Mouse (Mus musculus): Measurements from ENCODE around the gene Doc2g. TPM values are rescaled to one million over a fixed set of nuclear protein-coding genes. Genes with fewer than 3 reads are reported as not detected.
"Not testable (repeated sequence)": the region's sequence is repeated elsewhere in the genome, so short reads cannot be mapped to it uniquely, and the experiment has no call there.

Gene Doc2g
- 3.6 and 5.2 TPM in 2 replicates for polyA plus RNA-seq (2016; fragmentation: Nextera tagmentation; extraction: Ambion mirVana)

DNA sequence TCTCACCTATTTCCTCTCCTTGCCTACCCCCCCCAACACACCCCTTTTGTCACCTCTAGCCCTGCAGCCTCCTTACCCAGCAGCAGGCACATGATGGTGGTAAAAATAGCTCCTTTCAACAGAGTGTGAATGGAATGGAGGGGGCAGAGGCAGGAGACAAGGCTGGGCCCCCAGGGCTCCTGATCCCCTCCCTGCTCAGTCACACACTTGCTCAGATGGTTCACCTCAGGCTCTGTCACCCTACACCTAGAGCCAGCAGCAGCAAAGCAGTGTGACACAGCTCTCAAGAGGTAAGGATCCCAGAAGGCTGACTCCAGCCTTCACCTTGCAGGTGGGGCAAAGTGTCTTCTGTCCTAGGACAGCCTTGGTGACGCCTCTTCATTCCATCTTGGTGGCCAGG lies at the start of gene Doc2g:
TSS of gene Doc2g (plus strand) at position 202 of the 400 bp plus-strand sequence.
- Histone ChIP-seq H3K36me3 (peaks cover 30% of the 10 kb centered on the region), H3K4me1 (peaks cover 15% of the 10 kb centered on the region), H3K9ac (replicated peaks) (no peak within 1 kb of the TSS), H3K27me3 (peaks cover 16% of the 10 kb centered on the region; the same call in 1 of the 2 replicates), H3K4me2 (replicated peaks) (no peak within 1 kb of the TSS), H3K27ac (replicated peaks) (no peak within 1 kb of the TSS), H3K9me3 (no peaks in the 10 kb centered on the region), H3K4me3 (no peak within 1 kb of the TSS)
- WGBS: 81% methylated on average over 1 of the region's 1 CpGs
- ATAC-seq (ENCODE audit: low FRiP score, low read depth): no peak

GRCm38 (mm10) chr19:3955033-3955432 lies 48.1 kb upstream of the Doc2g start:
- Histone ChIP-seq H3K4me3 (no peak overlapping the region), H3K4me1 (no peaks in the 10 kb centered on the region), H3K36me3 (no peaks in the 10 kb centered on the region), H3K9me3 (no peaks in the 10 kb centered on the region), H3K9ac (replicated peaks) (no peak overlapping the region), H3K27me3 (no peaks in the 10 kb centered on the region), H3K4me2 (replicated peaks) (no peak overlapping the region), H3K27ac (replicated peaks) (no peak overlapping the region)
- no peak for ATAC-seq (ENCODE audit: low FRiP score, low read depth)
- 84% methylated on average over 3 of the region's 3 CpGs for WGBS

DNA sequence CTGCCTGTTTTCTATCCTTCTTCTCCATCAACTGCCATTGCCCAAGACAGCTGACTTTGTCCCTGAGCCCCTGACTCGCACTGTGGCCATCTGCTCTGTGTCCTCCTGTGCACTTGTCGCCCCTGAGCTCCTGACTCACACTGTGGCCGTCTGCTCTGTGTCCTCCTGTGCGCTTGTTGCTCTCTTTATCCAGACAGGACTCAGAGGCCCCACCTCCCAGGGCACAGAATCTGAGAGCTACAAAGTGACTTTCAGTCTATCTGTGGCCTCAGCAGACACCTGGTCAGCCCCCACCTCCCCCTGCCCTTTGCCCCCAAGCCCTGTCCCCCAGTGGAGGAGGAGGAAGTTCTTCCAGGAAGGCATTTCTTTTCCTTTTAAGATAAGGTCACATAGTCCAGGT lies 47.3 kb upstream of the Doc2g start:
- H3K27ac ChIP-seq (replicated peaks): no peak overlapping the region
- 53% methylated on average over 4 of the region's 4 CpGs for WGBS

GRCm38 (mm10) chr19:3957296-3958036 lies 45.6 kb upstream of the Doc2g start:
- H3K27ac ChIP-seq (replicated peaks); ATAC-seq (ENCODE audit: low FRiP score, low read depth): not testable (repeated sequence)

More for the DNA sequence above, 47.3 kb upstream of the Doc2g start:
- no peak overlapping the region for H3K4me2 ChIP-seq (replicated peaks)
- H3K9me3 ChIP-seq: no peaks in the 10 kb centered on the region
- ATAC-seq (ENCODE audit: low FRiP score, low read depth): no peak
- H3K27me3 ChIP-seq: no peaks in the 10 kb centered on the region
- no peak overlapping the region for H3K9ac ChIP-seq (replicated peaks)
- H3K36me3 ChIP-seq: no peaks in the 10 kb centered on the region
- no peaks in the 10 kb centered on the region for H3K4me1 ChIP-seq
- no peak overlapping the region for H3K4me3 ChIP-seq

GRCm38 (mm10) chr19:3958470-3958869 lies 44.6 kb upstream of the Doc2g start, which contains the start of gene Aldh3b3:
Gene Aldh3b3 (plus strand): TSS chr19:3958645.
- no peak within 1 kb of the TSS for H3K4me3 ChIP-seq
- H3K4me2 ChIP-seq (replicated peaks): no peak within 1 kb of the TSS
- H3K27me3 ChIP-seq: no peaks in the 10 kb centered on the region
- H3K36me3 ChIP-seq: no peaks in the 10 kb centered on the region
- no peak within 1 kb of the TSS for H3K27ac ChIP-seq (replicated peaks)
- ATAC-seq (ENCODE audit: low FRiP score, low read depth): no peak
- WGBS: 79% methylated on average over 4 of the region's 4 CpGs
- no peaks in the 10 kb centered on the region for H3K9me3 ChIP-seq
- no peak within 1 kb of the TSS for H3K9ac ChIP-seq (replicated peaks)
- no peaks in the 10 kb centered on the region for H3K4me1 ChIP-seq

More at GRCm38 (mm10) chr19:3957296-3958036, 45.6 kb upstream of the Doc2g start:
- H3K9me3 ChIP-seq; H3K9ac ChIP-seq (replicated peaks); H3K27me3 ChIP-seq; H3K36me3 ChIP-seq; H3K4me2 ChIP-seq (replicated peaks); H3K4me1 ChIP-seq; H3K4me3 ChIP-seq: not testable (repeated sequence)
- 79% methylated on average over 5 of the region's 5 CpGs for WGBS

DNA sequence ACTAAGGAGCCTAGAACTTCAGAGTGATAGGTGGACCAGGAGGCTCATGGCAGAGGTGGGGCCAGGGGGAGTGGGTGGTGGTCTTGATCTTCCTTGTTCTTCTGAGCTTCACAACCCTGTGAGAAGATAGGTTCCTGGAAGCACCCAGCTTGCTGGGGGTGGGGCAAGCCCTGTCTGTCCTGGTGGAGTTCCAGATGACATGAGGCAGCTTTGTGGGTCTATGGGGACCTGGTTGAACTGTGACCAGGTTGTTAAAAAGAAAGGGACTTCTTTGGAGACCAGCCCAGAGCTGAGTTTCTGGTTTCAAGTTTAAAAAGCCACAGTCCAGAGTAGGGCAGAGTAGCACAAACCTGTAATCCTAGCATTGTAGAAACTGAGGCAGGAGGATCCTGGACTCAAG lies 44.1 kb upstream of the Doc2g start:
- no peak overlapping the region for H3K4me3 ChIP-seq
- no peak overlapping the region for H3K9ac ChIP-seq (replicated peaks)
- no peak for ATAC-seq (ENCODE audit: low FRiP score, low read depth)
- no peaks in the 10 kb centered on the region for H3K36me3 ChIP-seq
- H3K9me3 ChIP-seq: no peaks in the 10 kb centered on the region
- no peak overlapping the region for H3K27ac ChIP-seq (replicated peaks)
- no peaks in the 10 kb centered on the region for H3K27me3 ChIP-seq
- H3K4me1 ChIP-seq: no peaks in the 10 kb centered on the region
- no peak overlapping the region for H3K4me2 ChIP-seq (replicated peaks)

- no peak overlapping the region for H3K4me2 ChIP-seq (replicated peaks)
- H3K4me3 ChIP-seq: no peak overlapping the region
- WGBS: 84% methylated on average over 5 of the region's 5 CpGs
- H3K9ac ChIP-seq (replicated peaks): no peak overlapping the region
- no peaks in the 10 kb centered on the region for H3K36me3 ChIP-seq
- H3K4me1 ChIP-seq: no peaks in the 10 kb centered on the region
- H3K27ac ChIP-seq (replicated peaks): no peak overlapping the region
- ATAC-seq (ENCODE audit: low FRiP score, low read depth): no peak
- H3K27me3 ChIP-seq: no peaks in the 10 kb centered on the region
- no peaks in the 10 kb centered on the region for H3K9me3 ChIP-seq
These were observed 42.9 kb upstream of the Doc2g start for GRCm38 (mm10) chr19:3960211-3960610.

DNA sequence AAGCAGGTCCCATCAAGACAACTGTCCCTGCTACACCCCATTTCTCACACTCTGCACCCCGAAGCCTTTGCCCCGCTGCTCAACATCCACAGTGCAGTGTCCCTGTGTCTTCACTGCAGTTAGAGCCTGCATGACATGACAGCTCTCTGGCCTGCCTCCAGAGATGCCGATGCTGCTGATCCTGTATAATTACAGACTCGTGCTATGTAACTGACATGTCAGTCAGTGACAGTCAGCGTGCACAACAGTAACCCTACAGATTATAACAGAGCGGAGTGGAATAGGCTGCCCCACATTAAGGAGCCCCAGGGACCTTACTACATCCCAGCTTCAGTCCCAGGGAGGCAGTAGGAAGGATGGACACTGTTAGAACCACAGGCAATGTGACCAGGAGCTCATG lies 41.3 kb upstream of the Doc2g start:
- not testable (repeated sequence) for H3K9ac ChIP-seq (replicated peaks); H3K4me1 ChIP-seq; H3K27me3 ChIP-seq; H3K36me3 ChIP-seq; ATAC-seq (ENCODE audit: low FRiP score, low read depth); H3K4me2 ChIP-seq (replicated peaks); H3K27ac ChIP-seq (replicated peaks); H3K4me3 ChIP-seq; H3K9me3 ChIP-seq
- 88% methylated on average over 6 of the region's 6 CpGs for WGBS

- H3K4me3 ChIP-seq: no peak overlapping the region
- H3K4me1 ChIP-seq: no peaks in the 10 kb centered on the region
- no peak overlapping the region for H3K9ac ChIP-seq (replicated peaks)
- no peak overlapping the region for H3K27ac ChIP-seq (replicated peaks)
- WGBS: 9% methylated on average over 2 of the region's 2 CpGs
- no peaks in the 10 kb centered on the region for H3K36me3 ChIP-seq
- H3K4me2 ChIP-seq (replicated peaks): no peak overlapping the region
- no peaks in the 10 kb centered on the region for H3K27me3 ChIP-seq
- H3K9me3 ChIP-seq: no peaks in the 10 kb centered on the region
- no peak for ATAC-seq (ENCODE audit: low FRiP score, low read depth)
These were observed 40.6 kb upstream of the Doc2g start for GRCm38 (mm10) chr19:3962469-3962868.

DNA sequence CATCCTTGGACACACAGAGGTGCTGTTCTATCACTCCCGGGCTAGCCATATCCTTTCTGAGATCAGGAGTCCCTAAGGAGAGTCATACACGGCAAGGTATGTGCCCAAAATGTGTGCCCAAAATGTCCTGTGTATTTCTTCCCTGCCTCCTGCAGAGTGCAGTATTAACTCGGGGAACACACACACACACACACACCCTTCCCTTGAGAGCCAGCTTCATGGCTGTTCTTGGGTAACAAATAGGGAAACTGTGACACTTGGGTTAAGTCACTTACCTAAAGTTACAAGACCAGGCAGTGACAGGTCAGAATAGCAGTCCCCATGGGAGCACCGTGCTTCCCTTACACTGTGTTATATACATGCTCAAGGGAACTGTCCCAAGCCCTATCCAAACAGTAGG lies 39.1 kb upstream of the Doc2g start:
- Histone ChIP-seq H3K36me3 (no peaks in the 10 kb centered on the region), H3K4me1 (no peaks in the 10 kb centered on the region), H3K27ac (replicated peaks) (no peak overlapping the region), H3K9me3 (no peaks in the 10 kb centered on the region), H3K27me3 (no peaks in the 10 kb centered on the region), H3K4me3 (no peak overlapping the region), H3K4me2 (replicated peaks) (no peak overlapping the region), H3K9ac (replicated peaks) (no peak overlapping the region)
- WGBS: 78% methylated on average over 4 of the region's 4 CpGs
- ATAC-seq (ENCODE audit: low FRiP score, low read depth): no peak

DNA sequence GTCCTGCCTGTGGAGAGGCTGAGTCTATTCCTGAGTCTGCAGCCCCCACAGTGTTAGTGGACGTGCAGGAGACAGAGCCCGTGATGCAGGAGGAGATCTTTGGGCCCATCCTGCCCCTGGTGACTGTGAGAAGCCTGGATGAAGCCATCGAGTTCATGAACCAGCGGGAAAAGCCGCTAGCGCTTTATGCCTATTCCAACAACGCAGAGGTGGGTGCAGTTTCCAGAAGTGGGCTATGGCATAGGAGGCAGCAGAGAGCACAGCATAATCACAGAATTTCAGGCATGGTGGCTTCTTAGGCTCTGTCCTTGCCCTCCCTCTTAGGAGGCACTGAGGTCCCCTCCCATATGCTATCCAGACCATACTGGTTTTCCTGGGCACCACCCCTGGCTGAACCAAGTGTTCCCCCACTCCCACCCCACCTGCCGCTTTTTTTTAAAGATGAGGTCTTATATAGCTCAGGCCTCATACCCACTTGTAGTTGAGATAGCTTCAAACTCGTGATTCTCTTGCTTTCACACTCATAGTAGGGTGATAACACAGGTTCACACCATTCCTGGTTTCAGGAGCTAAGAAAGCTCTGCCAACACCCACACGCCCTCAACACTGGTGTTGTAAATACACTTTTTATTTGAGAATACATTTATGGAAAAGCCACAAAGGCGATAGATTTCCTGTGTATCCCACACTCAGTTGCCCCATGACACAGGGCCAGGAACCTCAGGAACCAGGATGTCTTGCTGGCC lies 36.6 kb upstream of the Doc2g start:
- no peak for ATAC-seq (ENCODE audit: low FRiP score, low read depth)
- H3K9me3 ChIP-seq: no peaks in the 10 kb centered on the region
- no peaks in the 10 kb centered on the region for H3K27me3 ChIP-seq
- WGBS: 68% methylated on average over 11 of the region's 11 CpGs
- H3K4me3 ChIP-seq: no peak overlapping the region
- H3K9ac ChIP-seq (replicated peaks): no peak overlapping the region
- H3K4me1 ChIP-seq: no peaks in the 10 kb centered on the region
- no peaks in the 10 kb centered on the region for H3K36me3 ChIP-seq
- no peak overlapping the region for H3K27ac ChIP-seq (replicated peaks)
- no peak overlapping the region for H3K4me2 ChIP-seq (replicated peaks)

GRCm38 (mm10) chr19:3967258-3967657 lies 35.9 kb upstream of the Doc2g start:
- WGBS: 66% methylated on average over 3 of the region's 3 CpGs
- Histone ChIP-seq H3K9me3 (no peaks in the 10 kb centered on the region), H3K36me3 (no peaks in the 10 kb centered on the region), H3K9ac (replicated peaks) (no peak overlapping the region), H3K4me3 (no peak overlapping the region), H3K27me3 (no peaks in the 10 kb centered on the region), H3K4me2 (replicated peaks) (no peak overlapping the region), H3K4me1 (no peaks in the 10 kb centered on the region), H3K27ac (replicated peaks) (no peak overlapping the region)
- no peak for ATAC-seq (ENCODE audit: low FRiP score, low read depth)
